Mouse (Mus musculus) cortical plate, adult 2 months (tissue): ENCODE measurements around the gene Ninl.

Experiments used
- CTCF ChIP-seq: fragments of 200-500 bp; IDR thresholded peaks from 2 replicates; pipeline ENCODE4 v1.5.1; 2011; ENCODE audit warnings: mild to moderate bottlenecking, control low read depth, low read length; ENCODE audit not compliant: insufficient read depth; ENCODE audit errors: extremely low read depth
- POLR2A ChIP-seq: fragments of 200-500 bp; IDR thresholded peaks from 2 replicates; pipeline ENCODE4 v1.6.1; 2011; ENCODE audit warnings: mild to moderate bottlenecking, low read length, control low read depth; ENCODE audit not compliant: insufficient read depth; ENCODE audit errors: extremely low read depth

DNA sequence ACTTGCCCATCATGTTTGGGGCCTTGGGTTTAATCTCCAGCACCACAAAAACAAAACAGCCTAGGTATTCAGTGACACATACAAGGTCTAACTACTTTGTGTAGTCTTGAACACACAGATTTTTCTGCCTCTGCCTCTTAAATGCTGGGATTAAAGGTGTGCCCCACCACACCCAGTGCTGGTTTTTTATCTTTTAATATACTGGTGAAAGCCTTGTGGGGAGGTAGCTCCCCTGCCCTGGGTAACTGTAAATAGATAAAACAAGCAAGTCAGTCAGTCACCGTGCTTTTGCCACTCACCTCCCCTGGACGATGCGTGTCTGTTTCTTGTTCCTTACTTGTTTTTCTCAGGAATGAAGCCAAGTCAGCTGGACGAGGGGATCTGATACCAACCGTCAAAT is 123.4 kb downstream of the Ninl start:
- TF ChIP-seq CTCF, result no peak
- TF ChIP-seq POLR2A, result no peak
